16 mouse cellular contexts compared by ENCODE assay signal in genomic region chr5:92944867-92945266, GRCm38 (mm10).
"Had no signal": no experiment of that assay in that cellular context is flagged by ENCODE, and none has a peak within 500 bp of the region (broad histone marks: within the 10 kb centered on the region; RNA-seq: fewer than 3 reads in every experiment).

No protein-coding gene starts in this region.

- H3K9ac ChIP-seq: neural tube, embryonic 13.5 days; neural tube, embryonic 15.5 days; stomach, embryonic 15.5 days had no signal

- H3K4me3 ChIP-seq: neural tube, embryonic 13.5 days; neural tube, embryonic 15.5 days; stomach, embryonic 15.5 days had no signal

- H3K4me1 ChIP-seq: neural tube, embryonic 15.5 days; stomach, embryonic 15.5 days had no signal

- H3K4me2 ChIP-seq: neural tube, embryonic 13.5 days; neural tube, embryonic 15.5 days; stomach, embryonic 15.5 days had no signal

- H3K27me3 ChIP-seq: neural tube, embryonic 13.5 days; neural tube, embryonic 15.5 days; stomach, embryonic 15.5 days had no signal

- H3K27ac ChIP-seq: neural tube, embryonic 13.5 days; neural tube, embryonic 15.5 days; stomach, embryonic 15.5 days; stomach, postnatal 0 days had no signal

- DNase-seq: retina, postnatal 1 day; right cerebral cortex, adult 18-20 months; right cerebral cortex, postnatal 14 days; right cerebral cortex, postnatal 25 days; right cerebral cortex, postnatal 4 days; spleen, adult 18-20 months; thymus, adult 18-20 months; thymus, adult 2 months; thymus, postnatal 14 days; thymus, postnatal 25 days; thymus, postnatal 36 days; thymus, postnatal 4 days had no signal
